Mouse (Mus musculus) kidney, adult 2 months (tissue): ENCODE measurements around the gene 1110002E22Rik.

Source experiments
- CTCF ChIP-seq: fragments of 200-500 bp; conservative IDR thresholded peaks from 2 replicates; pipeline ENCODE4 v1.5.1; 2011; ENCODE audit warnings: low read depth, mild to moderate bottlenecking, control low read depth, low read length, moderate library complexity, mixed read lengths; ENCODE audit not compliant: insufficient read depth, insufficient read length
- POLR2A ChIP-seq: fragments of 200-500 bp; IDR thresholded peaks from one replicate; pipeline ENCODE4 v1.6.1; 2011; ENCODE audit warnings: low read depth, low read length, control low read depth

DNA sequence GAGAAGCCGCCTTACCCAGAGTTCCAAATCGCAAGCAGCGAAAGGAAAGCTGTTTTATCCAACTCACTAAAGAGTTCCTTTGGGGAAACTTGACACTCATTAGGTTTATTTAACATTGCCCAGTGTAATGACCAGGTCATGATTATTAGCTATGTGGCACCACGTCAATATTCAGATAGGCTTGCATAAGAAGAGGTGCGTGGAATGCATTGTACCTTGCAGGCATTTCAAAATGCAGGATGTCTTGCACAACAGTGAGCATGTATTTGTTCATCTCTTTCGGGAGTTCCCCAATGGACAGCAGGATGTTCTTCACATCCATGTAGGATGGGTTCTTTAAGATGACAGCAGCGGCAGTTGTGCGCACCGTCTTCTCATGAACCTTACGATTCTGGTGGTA lies 42.0 kb downstream of the 1110002E22Rik start:
- TF ChIP-seq CTCF (no peak), POLR2A (no peak)
